Mouse (Mus musculus): Measurements from ENCODE around the gene Phgdh. TPM values are rescaled to one million over a fixed set of nuclear protein-coding genes. Genes with fewer than 3 reads are reported as not detected.

The Phgdh gene
- total RNA-seq, 2 experiments from 2014 or later, result 66.8 to 82.0 TPM

DNA sequence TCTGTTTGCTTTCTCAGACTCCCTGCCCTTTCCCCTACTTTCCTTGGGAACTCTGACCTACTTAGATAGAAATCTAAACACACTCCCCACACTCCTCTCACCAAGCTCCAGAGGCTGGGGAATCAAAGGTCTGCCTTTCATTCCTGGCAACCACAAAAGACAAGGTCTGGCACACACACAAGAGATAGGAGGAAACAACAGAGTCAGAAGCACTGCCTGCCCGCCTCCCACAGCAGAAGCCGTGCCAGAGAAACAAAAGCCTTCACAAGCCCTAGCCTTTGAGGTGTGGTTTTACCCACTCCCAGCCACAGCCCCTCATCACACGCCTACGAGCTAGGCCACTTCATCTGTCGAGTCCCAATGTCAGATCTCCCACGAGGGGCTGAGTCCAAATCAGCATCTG is 72.5 kb downstream of the Phgdh start:
- TF ChIP-seq CTCF (conservative IDR thresholded peaks at IDR 0.05), result no peak
- Histone ChIP-seq H3K4me3 (no peak overlapping the region), H3K27ac (peak overlapping the region; percentile 61)
- peak in 1 of 2 experiments; percentile 18 for DNase-seq (ENCODE audit: low spot score in 2 of 2)

Other genes starting within 250 kb of the Phgdh start
- not detected for gene Adam30, start 179.4 kb downstream of the Phgdh start, total RNA-seq (2021)
- not detected for gene Reg4, start 117.8 kb downstream of the Phgdh start, total RNA-seq (2021)
- 10 to 100 TPM in 1 of 2 experiments, 1 to 10 TPM in 1; 8.3 to 10.3 TPM for gene Hmgcs2, start 59.6 kb downstream of the Phgdh start, total RNA-seq (2021)
- gene Zfp697, start 42.5 kb upstream of the Phgdh start, total RNA-seq (2021), result 10 to 100 TPM; 28.5 to 29.1 TPM
- not detected for gene Gm4450, start 117.1 kb upstream of the Phgdh start, total RNA-seq (2021)
- not detected for gene Hsd3b4, start 170.5 kb upstream of the Phgdh start, total RNA-seq (2021)
- not detected for gene Gm10681, start 248.8 kb upstream of the Phgdh start, total RNA-seq (2021)

All from layer of hippocampus, adult 2 months (tissue).